Mouse (Mus musculus) MEL (cell line): Measurements from ENCODE around the gene Urb2. TPM values are rescaled to one million over a fixed set of nuclear protein-coding genes. Genes with fewer than 3 reads are reported as not detected.

Experiments
- DNase-seq: peaks from one replicate; pipeline ENCODE4 v3.0.0; 2011; ENCODE audit warnings: low read depth, low spot score
- H3K27ac ChIP-seq: 2 replicates; pipeline ENCODE4 v1.5.1; 2012; ENCODE audit warnings: low read depth, mild to moderate bottlenecking, control low read depth, low read length, moderate library complexity; ENCODE audit not compliant: control insufficient read depth
- H3K27me3 ChIP-seq, 2 experiments: fragments of 150-350 bp in 1 of 2; sonication (generic) in 1 of 2; 2 replicates each; pipeline ENCODE4 v1.6.1; 2012; ENCODE audit warnings: low read length in 2 of 2, mild to moderate bottlenecking in 2 of 2, improper control_type of control experiment in 1 of 2, moderate library complexity in 1 of 2; ENCODE audit not compliant: insufficient read depth in 2 of 2, control insufficient read depth in 1 of 2
- H3K36me3 ChIP-seq, 2 experiments: 2 replicates each; pipeline ENCODE4 v1.6.1; 2012 to 2014; ENCODE audit warnings: low read length in 2 of 2, improper control_type of control experiment in 1 of 2, inconsistent platforms in 1 of 2, mild to moderate bottlenecking in 1 of 2; ENCODE audit not compliant: insufficient read depth in 2 of 2, control insufficient read depth in 1 of 2
- H3K4me1 ChIP-seq, 2 experiments: fragments of 150-350 bp in 1 of 2; sonication (generic) in 1 of 2; 2 replicates each; pipeline ENCODE4 v1.6.1; 2012; ENCODE audit warnings: low read length in 2 of 2, improper control_type of control experiment in 1 of 2, mild to moderate bottlenecking in 1 of 2; ENCODE audit not compliant: insufficient read depth in 2 of 2, control insufficient read depth in 1 of 2
- H3K4me3 ChIP-seq, 2 experiments: fragments of 150-350 bp in 1 of 2; sonication (generic) in 1 of 2; 2 replicates each; pipeline ENCODE4 v1.5.1; 2012; ENCODE audit warnings: low read depth in 2 of 2, low read length in 2 of 2, mild to moderate bottlenecking in 2 of 2, moderate library complexity in 2 of 2, control low read depth in 1 of 2, improper control_type of control experiment in 1 of 2; ENCODE audit not compliant: control insufficient read depth in 1 of 2, insufficient read depth in 1 of 2
- H3K79me2 ChIP-seq: 2 replicates; pipeline ENCODE4 v1.6.1; 2012; ENCODE audit warnings: mild to moderate bottlenecking, low read length, moderate library complexity; ENCODE audit not compliant: control insufficient read depth, poor library complexity, insufficient read depth
- H3K9ac ChIP-seq: 2 replicates; pipeline ENCODE4 v1.6.1; 2012; ENCODE audit warnings: low read depth, mild to moderate bottlenecking, control low read depth, low read length, moderate library complexity; ENCODE audit not compliant: control insufficient read depth, poor library complexity, severe bottlenecking
- H3K9me3 ChIP-seq: fragments of 150-350 bp; sonication (generic); replicated peaks from 2 replicates; pipeline ENCODE4 v1.6.1; 2012; ENCODE audit warnings: mild to moderate bottlenecking, low read length, improper control_type of control experiment, moderate library complexity; ENCODE audit not compliant: insufficient read depth
- BHLHE40 ChIP-seq: IDR thresholded peaks from 2 replicates; pipeline ENCODE4 v1.6.1; 2012; ENCODE audit warnings: low read depth, mild to moderate bottlenecking, inconsistent platforms, low read length, improper control_type of control experiment, borderline replicate concordance
- CTCF ChIP-seq, 3 experiments: IDR thresholded peaks in 2 of 3; conservative IDR thresholded peaks in 1 of 3; 2 replicates each; pipeline ENCODE4 v1.5.1; 2011 to 2012; ENCODE audit warnings: low read length in 3 of 3, low read depth in 2 of 3, mild to moderate bottlenecking in 2 of 3, improper control_type of control experiment in 1 of 3, inconsistent platforms in 1 of 3, mixed read lengths in 1 of 3, moderate library complexity in 1 of 3; ENCODE audit not compliant: control insufficient read depth in 1 of 3, insufficient read depth in 1 of 3, poor library complexity in 1 of 3, severe bottlenecking in 1 of 3
- E2F4 ChIP-seq: IDR thresholded peaks from 2 replicates; pipeline ENCODE4 v1.6.1; 2011; ENCODE audit warnings: low read depth, low read length, improper control_type of control experiment, borderline replicate concordance
- ELF1 ChIP-seq: IDR thresholded peaks from 2 replicates; pipeline ENCODE4 v1.6.1; 2014; ENCODE audit warnings: low read depth, mild to moderate bottlenecking, inconsistent platforms, low read length, improper control_type of control experiment, moderate library complexity
- GABPA ChIP-seq: IDR thresholded peaks from 2 replicates; pipeline ENCODE4 v1.6.1; 2012; ENCODE audit warnings: low read depth, mild to moderate bottlenecking, inconsistent platforms, low read length, improper control_type of control experiment, moderate library complexity
- GATA1 ChIP-seq: IDR thresholded peaks from 2 replicates; pipeline ENCODE4 v1.6.1; 2011; ENCODE audit warnings: low read depth, low read length, improper control_type of control experiment
- MAX ChIP-seq: IDR thresholded peaks from 2 replicates; pipeline ENCODE4 v1.6.1; 2011; ENCODE audit warnings: low read length, improper control_type of control experiment
- MAZ ChIP-seq: IDR thresholded peaks from 2 replicates; pipeline ENCODE4 v1.6.1; 2012; ENCODE audit warnings: low read depth, mild to moderate bottlenecking, inconsistent platforms, low read length, improper control_type of control experiment
- MEF2A ChIP-seq: IDR thresholded peaks from 2 replicates; pipeline ENCODE4 v1.6.1; 2014; ENCODE audit warnings: low read depth, mild to moderate bottlenecking, inconsistent platforms, low read length, improper control_type of control experiment; ENCODE audit not compliant: poor library complexity, insufficient replicate concordance, severe bottlenecking; ENCODE audit errors: extremely low read depth
- MXI1 ChIP-seq: IDR thresholded peaks from 2 replicates; pipeline ENCODE4 v1.6.1; 2011; ENCODE audit warnings: mild to moderate bottlenecking, low read depth, low read length, improper control_type of control experiment
- POLR2AphosphoS2 ChIP-seq: IDR thresholded peaks from 2 replicates; pipeline ENCODE4 v1.6.1; 2011; ENCODE audit warnings: low read length, improper control_type of control experiment
- RCOR1 ChIP-seq: IDR thresholded peaks from 2 replicates; pipeline ENCODE4 v1.6.1; 2012; ENCODE audit warnings: low read depth, mild to moderate bottlenecking, inconsistent platforms, low read length, improper control_type of control experiment
- SMC3 ChIP-seq: IDR thresholded peaks from 2 replicates; pipeline ENCODE4 v1.6.1; 2011; ENCODE audit warnings: low read depth, low read length, improper control_type of control experiment
- TBP ChIP-seq: IDR thresholded peaks from 2 replicates; pipeline ENCODE4 v1.8.0; 2011; ENCODE audit warnings: low read depth, low read length, improper control_type of control experiment
- TCF12 ChIP-seq: IDR thresholded peaks from 2 replicates; pipeline ENCODE4 v1.6.1; 2014; ENCODE audit warnings: low read depth, mild to moderate bottlenecking, inconsistent platforms, low read length, improper control_type of control experiment, moderate library complexity
- USF2 ChIP-seq, 2 experiments: IDR thresholded peaks; 2 replicates each; pipeline ENCODE4 v1.6.1; 2011 to 2012; ENCODE audit warnings: improper control_type of control experiment in 2 of 2, low read length in 2 of 2, borderline replicate concordance in 1 of 2, inconsistent platforms in 1 of 2, low read depth in 1 of 2, mild to moderate bottlenecking in 1 of 2; ENCODE audit not compliant: insufficient read depth in 1 of 2
- ZMIZ1 ChIP-seq: IDR thresholded peaks from 2 replicates; pipeline ENCODE4 v1.6.1; 2012; ENCODE audit warnings: low read depth, mild to moderate bottlenecking, inconsistent platforms, low read length, improper control_type of control experiment, moderate library complexity
- ZNF384 ChIP-seq: IDR thresholded peaks from 2 replicates; pipeline ENCODE4 v1.6.1; 2012; ENCODE audit warnings: low read depth, mild to moderate bottlenecking, inconsistent platforms, low read length, improper control_type of control experiment
- polyA plus RNA-seq, 2 experiments: library from polyadenylated mRNA; stranded (reverse) in 1 of 2; unstranded in 1 of 2; fragments of >175 nt in 1 of 2; fragments of >200 nt in 1 of 2; gene quantifications; 2 replicates each; pipeline versions ENCODE4 v1.2.1 to v1.2.4; 2012; ENCODE audit warnings: low replicate concordance in 2 of 2, low read depth in 1 of 2; ENCODE audit not compliant: insufficient read length in 2 of 2, insufficient read depth in 1 of 2, missing spikeins in 1 of 2
- total RNA-seq: library from RNA; depleted of rRNA; stranded (reverse); fragments of 300-350 nt; gene quantifications from 2 replicates; pipeline ENCODE4 v1.2.3, GENCODE M21; 2012

Urb2 gene
- total and polyA plus RNA-seq, 3 experiments = 31.6 to 82.4 (median 39.7) TPM

DNA sequence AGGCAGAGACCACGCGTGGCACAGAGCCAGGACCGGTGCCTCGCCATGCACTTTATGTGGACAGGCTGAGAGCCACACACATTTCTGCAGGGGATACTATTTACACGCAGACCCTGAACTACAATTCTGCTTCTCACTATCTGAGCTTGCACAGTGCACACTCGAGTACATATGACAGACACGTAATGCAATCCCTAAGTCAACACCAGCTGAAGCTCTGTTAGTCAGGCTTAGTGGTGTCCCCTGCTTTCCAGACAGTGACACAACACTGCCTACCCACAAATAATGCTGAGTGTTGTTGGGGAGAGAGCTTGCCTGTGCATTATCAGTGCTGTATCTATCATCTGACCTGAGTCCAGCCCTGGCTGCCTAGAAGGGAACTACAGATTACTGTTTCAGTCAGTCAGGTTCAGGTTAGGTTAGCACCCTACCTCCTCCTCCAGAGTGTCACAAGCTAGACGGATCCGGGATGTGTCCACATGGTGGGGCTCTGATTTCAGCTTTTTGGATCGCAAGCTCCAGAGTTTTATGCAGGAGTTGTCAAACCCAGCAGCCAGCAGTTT is 18.7 kb upstream of the Urb2 start:
- Histone ChIP-seq H3K9me3 (no peaks in the 10 kb centered on the region), H3K79me2 (peaks cover 29% of the 10 kb centered on the region), H3K9ac (no peak overlapping the region), H3K27ac (no peak overlapping the region), H3K36me3 (peaks cover 0 to 31% of the 10 kb centered on the region in 2 experiments; a peak in 2 of 4 replicates), H3K4me1 (no peaks in the 10 kb centered on the region), H3K4me3 (no peak overlapping the region), H3K27me3 (no peaks in the 10 kb centered on the region)
- DNase-seq = no peak
- TF ChIP-seq MAX (no peak), MXI1 (no peak), MEF2A (no peak), ELF1 (no peak), SMC3 (no peak), CTCF (IDR thresholded peaks at IDR 0.05 in 2 of 3, conservative IDR thresholded peaks at IDR 0.05 in 1 of 3; ENCODE audit: control insufficient read depth in 1 of 3, insufficient read depth in 1 of 3, low read depth in 2 of 3, low read length in 3 of 3, poor library complexity in 1 of 3, severe bottlenecking in 1 of 3) (no peak), ZMIZ1 (no peak), RCOR1 (no peak), TBP (no peak), MAZ (no peak), BHLHE40 (no peak), GABPA (no peak), USF2 (IDR thresholded peaks at IDR 0.05; ENCODE audit: borderline replicate concordance in 1 of 2, insufficient read depth in 1 of 2, low read depth in 1 of 2, low read length in 2 of 2) (no peak), GATA1 (no peak)

DNA sequence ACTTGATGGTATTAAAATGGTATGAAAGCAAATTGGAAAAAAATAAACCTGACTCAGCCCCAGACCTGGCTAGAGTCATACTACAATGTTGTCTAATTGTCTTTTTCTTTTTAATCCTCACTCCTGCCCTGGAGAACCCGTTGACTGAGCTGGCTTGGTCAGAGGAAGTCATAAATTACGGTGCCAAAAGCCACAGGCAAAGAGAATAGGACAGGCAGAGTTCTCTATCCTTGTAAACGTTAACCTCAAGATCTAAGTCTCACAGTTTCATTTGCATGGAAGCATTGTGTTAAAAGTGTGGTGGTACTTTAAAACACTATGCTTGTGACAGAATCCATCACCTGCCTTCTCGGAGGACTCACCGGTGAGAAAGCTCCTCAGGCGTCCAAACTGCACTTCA is 13.5 kb upstream of the Urb2 start:
- peaks cover 32% of the 10 kb centered on the region for H3K79me2 ChIP-seq
- H3K27me3 ChIP-seq = no peaks in the 10 kb centered on the region
- H3K9me3 ChIP-seq = no peaks in the 10 kb centered on the region
- no peak overlapping the region for H3K4me3 ChIP-seq
- H3K9ac ChIP-seq = no peak overlapping the region
- H3K27ac ChIP-seq = no peak overlapping the region
- H3K4me1 ChIP-seq = 0 out of 4 replicates have a peak, but pooled peaks cover 0 to 3% of the 10 kb centered on the region in 2 experiments
- peaks cover 7 to 30% of the 10 kb centered on the region in 2 experiments for H3K36me3 ChIP-seq
- TF ChIP-seq ZNF384 (no peak), MXI1 (no peak), SMC3 (no peak), CTCF (IDR thresholded peaks at IDR 0.05 in 2 of 3, conservative IDR thresholded peaks at IDR 0.05 in 1 of 3; ENCODE audit: control insufficient read depth in 1 of 3, insufficient read depth in 1 of 3, low read depth in 2 of 3, low read length in 3 of 3, poor library complexity in 1 of 3, severe bottlenecking in 1 of 3) (no peak), POLR2AphosphoS2 (no peak), TCF12 (no peak), E2F4 (no peak)
- DNase-seq = no peak
